Mouse (Mus musculus): ENCODE results near the gene Ccdc24.

- TF ChIP-seq POLR2A (IDR thresholded peaks at IDR 0.05; ENCODE audit: extremely low read depth, insufficient read depth, low read length), result no peak
- no peak for TF ChIP-seq CTCF (IDR thresholded peaks at IDR 0.05; ENCODE audit: low read depth, low read length)
Measured at GRCm38 (mm10) chr4:117867000-117867399, 5.4 kb downstream of the Ccdc24 start.
